Mouse (Mus musculus) MEL (cell line): ENCODE results near the gene 2410004B18Rik. TPM values are rescaled to one million over a fixed set of nuclear protein-coding genes. Genes with fewer than 3 reads are reported as not detected.

Experiments used
- DNase-seq: peaks from one replicate; pipeline ENCODE4 v3.0.0; 2011; ENCODE audit warnings: low read depth, low spot score
- H3K27ac ChIP-seq: 2 replicates; pipeline ENCODE4 v1.5.1; 2012; ENCODE audit warnings: low read depth, mild to moderate bottlenecking, control low read depth, low read length, moderate library complexity; ENCODE audit not compliant: control insufficient read depth
- H3K27me3 ChIP-seq, 2 experiments: fragments of 150-350 bp in 1 of 2; sonication (generic) in 1 of 2; 2 replicates each; pipeline ENCODE4 v1.6.1; 2012; ENCODE audit warnings: low read length in 2 of 2, mild to moderate bottlenecking in 2 of 2, improper control_type of control experiment in 1 of 2, moderate library complexity in 1 of 2; ENCODE audit not compliant: insufficient read depth in 2 of 2, control insufficient read depth in 1 of 2
- H3K36me3 ChIP-seq, 2 experiments: 2 replicates each; pipeline ENCODE4 v1.6.1; 2012 to 2014; ENCODE audit warnings: low read length in 2 of 2, improper control_type of control experiment in 1 of 2, inconsistent platforms in 1 of 2, mild to moderate bottlenecking in 1 of 2; ENCODE audit not compliant: insufficient read depth in 2 of 2, control insufficient read depth in 1 of 2
- H3K4me1 ChIP-seq, 2 experiments: fragments of 150-350 bp in 1 of 2; sonication (generic) in 1 of 2; 2 replicates each; pipeline ENCODE4 v1.6.1; 2012; ENCODE audit warnings: low read length in 2 of 2, improper control_type of control experiment in 1 of 2, mild to moderate bottlenecking in 1 of 2; ENCODE audit not compliant: insufficient read depth in 2 of 2, control insufficient read depth in 1 of 2
- H3K4me3 ChIP-seq, 2 experiments: fragments of 150-350 bp in 1 of 2; sonication (generic) in 1 of 2; 2 replicates each; pipeline ENCODE4 v1.5.1; 2012; ENCODE audit warnings: low read depth in 2 of 2, low read length in 2 of 2, mild to moderate bottlenecking in 2 of 2, moderate library complexity in 2 of 2, control low read depth in 1 of 2, improper control_type of control experiment in 1 of 2; ENCODE audit not compliant: control insufficient read depth in 1 of 2, insufficient read depth in 1 of 2
- H3K79me2 ChIP-seq: 2 replicates; pipeline ENCODE4 v1.6.1; 2012; ENCODE audit warnings: mild to moderate bottlenecking, low read length, moderate library complexity; ENCODE audit not compliant: control insufficient read depth, poor library complexity, insufficient read depth
- H3K9ac ChIP-seq: 2 replicates; pipeline ENCODE4 v1.6.1; 2012; ENCODE audit warnings: low read depth, mild to moderate bottlenecking, control low read depth, low read length, moderate library complexity; ENCODE audit not compliant: control insufficient read depth, poor library complexity, severe bottlenecking
- H3K9me3 ChIP-seq: fragments of 150-350 bp; sonication (generic); replicated peaks from 2 replicates; pipeline ENCODE4 v1.6.1; 2012; ENCODE audit warnings: mild to moderate bottlenecking, low read length, improper control_type of control experiment, moderate library complexity; ENCODE audit not compliant: insufficient read depth
- BHLHE40 ChIP-seq: IDR thresholded peaks from 2 replicates; pipeline ENCODE4 v1.6.1; 2012; ENCODE audit warnings: low read depth, mild to moderate bottlenecking, inconsistent platforms, low read length, improper control_type of control experiment, borderline replicate concordance
- CHD1 ChIP-seq: IDR thresholded peaks from 2 replicates; pipeline ENCODE4 v1.6.1; 2012; ENCODE audit warnings: low read depth, mild to moderate bottlenecking, inconsistent platforms, low read length, improper control_type of control experiment
- CHD2 ChIP-seq: IDR thresholded peaks from 2 replicates; pipeline ENCODE4 v1.6.1; 2011; ENCODE audit warnings: low read length, improper control_type of control experiment
- CTCF ChIP-seq, 3 experiments: IDR thresholded peaks in 2 of 3; conservative IDR thresholded peaks in 1 of 3; 2 replicates each; pipeline ENCODE4 v1.5.1; 2011 to 2012; ENCODE audit warnings: low read length in 3 of 3, low read depth in 2 of 3, mild to moderate bottlenecking in 2 of 3, improper control_type of control experiment in 1 of 3, inconsistent platforms in 1 of 3, mixed read lengths in 1 of 3, moderate library complexity in 1 of 3; ENCODE audit not compliant: control insufficient read depth in 1 of 3, insufficient read depth in 1 of 3, poor library complexity in 1 of 3, severe bottlenecking in 1 of 3
- E2F4 ChIP-seq: IDR thresholded peaks from 2 replicates; pipeline ENCODE4 v1.6.1; 2011; ENCODE audit warnings: low read depth, low read length, improper control_type of control experiment, borderline replicate concordance
- ELF1 ChIP-seq: IDR thresholded peaks from 2 replicates; pipeline ENCODE4 v1.6.1; 2014; ENCODE audit warnings: low read depth, mild to moderate bottlenecking, inconsistent platforms, low read length, improper control_type of control experiment, moderate library complexity
- EP300 ChIP-seq, 2 experiments: IDR thresholded peaks; 2 replicates each; pipeline ENCODE4 v1.6.1; 2011; ENCODE audit warnings: improper control_type of control experiment in 2 of 2, low read length in 2 of 2, low read depth in 1 of 2, mild to moderate bottlenecking in 1 of 2
- ETS1 ChIP-seq: IDR thresholded peaks from 2 replicates; pipeline ENCODE4 v1.6.1; 2012; ENCODE audit warnings: low read depth, mild to moderate bottlenecking, inconsistent platforms, low read length, improper control_type of control experiment, moderate library complexity
- GABPA ChIP-seq: IDR thresholded peaks from 2 replicates; pipeline ENCODE4 v1.6.1; 2012; ENCODE audit warnings: low read depth, mild to moderate bottlenecking, inconsistent platforms, low read length, improper control_type of control experiment, moderate library complexity
- GATA1 ChIP-seq: IDR thresholded peaks from 2 replicates; pipeline ENCODE4 v1.6.1; 2011; ENCODE audit warnings: low read depth, low read length, improper control_type of control experiment
- HCFC1 ChIP-seq: IDR thresholded peaks from 2 replicates; pipeline ENCODE4 v1.6.1; 2012; ENCODE audit warnings: low read depth, mild to moderate bottlenecking, inconsistent platforms, low read length, improper control_type of control experiment, moderate library complexity
- JUND ChIP-seq: IDR thresholded peaks from 2 replicates; pipeline ENCODE4 v1.6.1; 2011; ENCODE audit warnings: low read depth, mild to moderate bottlenecking, improper control_type of control experiment, low read length
- KAT2A ChIP-seq: conservative IDR thresholded peaks from 2 replicates; pipeline ENCODE4 v1.6.1; 2012; ENCODE audit warnings: low read depth, low read length, improper control_type of control experiment, inconsistent platforms
- MAFK ChIP-seq: IDR thresholded peaks from 2 replicates; pipeline ENCODE4 v1.6.1; 2011; ENCODE audit warnings: low read depth, mild to moderate bottlenecking, low read length, improper control_type of control experiment, borderline replicate concordance
- MAX ChIP-seq: IDR thresholded peaks from 2 replicates; pipeline ENCODE4 v1.6.1; 2011; ENCODE audit warnings: low read length, improper control_type of control experiment
- MAZ ChIP-seq: IDR thresholded peaks from 2 replicates; pipeline ENCODE4 v1.6.1; 2012; ENCODE audit warnings: low read depth, mild to moderate bottlenecking, inconsistent platforms, low read length, improper control_type of control experiment
- MEF2A ChIP-seq: IDR thresholded peaks from 2 replicates; pipeline ENCODE4 v1.6.1; 2014; ENCODE audit warnings: low read depth, mild to moderate bottlenecking, inconsistent platforms, low read length, improper control_type of control experiment; ENCODE audit not compliant: poor library complexity, insufficient replicate concordance, severe bottlenecking; ENCODE audit errors: extremely low read depth
- MXI1 ChIP-seq: IDR thresholded peaks from 2 replicates; pipeline ENCODE4 v1.6.1; 2011; ENCODE audit warnings: mild to moderate bottlenecking, low read depth, low read length, improper control_type of control experiment
- MYB ChIP-seq: IDR thresholded peaks from 2 replicates; pipeline ENCODE4 v1.6.1; 2011; ENCODE audit warnings: mild to moderate bottlenecking, low read depth, low read length, improper control_type of control experiment
- MYC ChIP-seq: IDR thresholded peaks from 2 replicates; pipeline ENCODE4 v1.6.1; 2011; ENCODE audit warnings: low read depth, mild to moderate bottlenecking, low read length, improper control_type of control experiment, moderate library complexity
- NELFE ChIP-seq: IDR thresholded peaks from 2 replicates; pipeline ENCODE4 v1.6.1; 2011; ENCODE audit warnings: low read depth, low read length, improper control_type of control experiment
- NRF1 ChIP-seq: IDR thresholded peaks from 2 replicates; pipeline ENCODE4 v1.6.1; 2014; ENCODE audit warnings: low read depth, mild to moderate bottlenecking, inconsistent platforms, low read length, improper control_type of control experiment, moderate library complexity; ENCODE audit not compliant: poor library complexity, insufficient read depth, severe bottlenecking
- POLR2A ChIP-seq, 2 experiments: IDR thresholded peaks; 2 replicates each; pipeline ENCODE4 v1.6.1; 2011 to 2012; ENCODE audit warnings: low read length in 2 of 2, mild to moderate bottlenecking in 2 of 2, control low read depth in 1 of 2, improper control_type of control experiment in 1 of 2, low read depth in 1 of 2, moderate library complexity in 1 of 2; ENCODE audit not compliant: control insufficient read depth in 1 of 2, insufficient read depth in 1 of 2, poor library complexity in 1 of 2
- POLR2AphosphoS5 ChIP-seq: IDR thresholded peaks from 2 replicates; pipeline ENCODE4 v1.6.1; 2012; ENCODE audit warnings: low read depth, borderline replicate concordance, mild to moderate bottlenecking, inconsistent platforms, low read length, moderate library complexity, mixed read lengths
- RAD21 ChIP-seq: IDR thresholded peaks from 2 replicates; pipeline ENCODE4 v1.6.1; 2011; ENCODE audit warnings: mild to moderate bottlenecking, low read depth, low read length, improper control_type of control experiment
- RCOR1 ChIP-seq: IDR thresholded peaks from 2 replicates; pipeline ENCODE4 v1.6.1; 2012; ENCODE audit warnings: low read depth, mild to moderate bottlenecking, inconsistent platforms, low read length, improper control_type of control experiment
- SIN3A ChIP-seq: IDR thresholded peaks from 2 replicates; pipeline ENCODE4 v1.6.1; 2012; ENCODE audit warnings: low read length, improper control_type of control experiment, inconsistent platforms
- SMC3 ChIP-seq: IDR thresholded peaks from 2 replicates; pipeline ENCODE4 v1.6.1; 2011; ENCODE audit warnings: low read depth, low read length, improper control_type of control experiment
- TAL1 ChIP-seq: IDR thresholded peaks from 2 replicates; pipeline ENCODE4 v1.6.1; 2012; ENCODE audit warnings: mild to moderate bottlenecking, inconsistent platforms, low read length, moderate library complexity, mixed read lengths
- TBP ChIP-seq: IDR thresholded peaks from 2 replicates; pipeline ENCODE4 v1.8.0; 2011; ENCODE audit warnings: low read depth, low read length, improper control_type of control experiment
- TCF12 ChIP-seq: IDR thresholded peaks from 2 replicates; pipeline ENCODE4 v1.6.1; 2014; ENCODE audit warnings: low read depth, mild to moderate bottlenecking, inconsistent platforms, low read length, improper control_type of control experiment, moderate library complexity
- UBTF ChIP-seq: IDR thresholded peaks from 2 replicates; pipeline ENCODE4 v1.6.1; 2012; ENCODE audit warnings: low read depth, mild to moderate bottlenecking, inconsistent platforms, low read length, improper control_type of control experiment, moderate library complexity, borderline replicate concordance; ENCODE audit not compliant: insufficient read depth
- USF2 ChIP-seq, 2 experiments: IDR thresholded peaks; 2 replicates each; pipeline ENCODE4 v1.6.1; 2011 to 2012; ENCODE audit warnings: improper control_type of control experiment in 2 of 2, low read length in 2 of 2, borderline replicate concordance in 1 of 2, inconsistent platforms in 1 of 2, low read depth in 1 of 2, mild to moderate bottlenecking in 1 of 2; ENCODE audit not compliant: insufficient read depth in 1 of 2
- ZC3H11A ChIP-seq: IDR thresholded peaks from 2 replicates; pipeline ENCODE4 v1.6.1; 2012; ENCODE audit warnings: low read depth, mild to moderate bottlenecking, inconsistent platforms, low read length, improper control_type of control experiment
- ZKSCAN1 ChIP-seq: IDR thresholded peaks from 2 replicates; pipeline ENCODE4 v1.6.1; 2012; ENCODE audit warnings: low read depth, mild to moderate bottlenecking, inconsistent platforms, low read length, improper control_type of control experiment, moderate library complexity
- ZMIZ1 ChIP-seq: IDR thresholded peaks from 2 replicates; pipeline ENCODE4 v1.6.1; 2012; ENCODE audit warnings: low read depth, mild to moderate bottlenecking, inconsistent platforms, low read length, improper control_type of control experiment, moderate library complexity
- ZNF384 ChIP-seq: IDR thresholded peaks from 2 replicates; pipeline ENCODE4 v1.6.1; 2012; ENCODE audit warnings: low read depth, mild to moderate bottlenecking, inconsistent platforms, low read length, improper control_type of control experiment
- polyA plus RNA-seq, 2 experiments: library from polyadenylated mRNA; stranded (reverse) in 1 of 2; unstranded in 1 of 2; fragments of >175 nt in 1 of 2; fragments of >200 nt in 1 of 2; gene quantifications; 2 replicates each; pipeline versions ENCODE4 v1.2.1 to v1.2.4; 2012; ENCODE audit warnings: low replicate concordance in 2 of 2, low read depth in 1 of 2; ENCODE audit not compliant: insufficient read length in 2 of 2, insufficient read depth in 1 of 2, missing spikeins in 1 of 2
- total RNA-seq: library from RNA; depleted of rRNA; stranded (reverse); fragments of 300-350 nt; gene quantifications from 2 replicates; pipeline ENCODE4 v1.2.3, GENCODE M21; 2012

Gene 2410004B18Rik
- total and polyA plus RNA-seq, 3 experiments = 32.3 to 42.3 TPM; not detected in 1

- H3K27ac ChIP-seq = peak overlapping the region; percentile 29; the same call in 1 of the 2 replicates
- H3K4me3 ChIP-seq = peak overlapping the region; percentile 96 to 99
- H3K9ac ChIP-seq = peak overlapping the region; percentile 26; the same call in 1 of the 2 replicates
- peak; percentile 76 for DNase-seq
- no peaks in the 10 kb centered on the region for H3K27me3 ChIP-seq
- H3K4me1 ChIP-seq = peaks cover 3 to 23% of the 10 kb centered on the region in 2 experiments
- H3K36me3 ChIP-seq = peaks cover 2 to 36% of the 10 kb centered on the region in 2 experiments; a peak in 2 of 4 replicates
- H3K79me2 ChIP-seq = peaks cover 23% of the 10 kb centered on the region
- no peaks in the 10 kb centered on the region for H3K9me3 ChIP-seq
- TF ChIP-seq ZC3H11A = no peak
- no peak for TF ChIP-seq E2F4
- 0 out of 2 replicates have a peak, but pooled peaks have one; percentile 41 for TF ChIP-seq ELF1
- TF ChIP-seq ZMIZ1 = no peak
- peak; percentile 90 to 95 for TF ChIP-seq EP300 (IDR thresholded peaks at IDR 0.05; ENCODE audit: low read depth in 1 of 2, low read length in 2 of 2)
- peak; percentile 100 for TF ChIP-seq RCOR1
- peak; percentile 84 for TF ChIP-seq BHLHE40
- TF ChIP-seq ZKSCAN1 = no peak
- TF ChIP-seq TBP = no peak
- peak; percentile 88 for TF ChIP-seq SIN3A
- peak; percentile 98 for TF ChIP-seq GATA1
- peak; percentile 93 for TF ChIP-seq MXI1
- TF ChIP-seq MYB = peak; percentile 91
- TF ChIP-seq CTCF (IDR thresholded peaks at IDR 0.05 in 2 of 3, conservative IDR thresholded peaks at IDR 0.05 in 1 of 3; ENCODE audit: control insufficient read depth in 1 of 3, insufficient read depth in 1 of 3, low read depth in 2 of 3, low read length in 3 of 3, poor library complexity in 1 of 3, severe bottlenecking in 1 of 3) = no peak
- TF ChIP-seq MAX = peak; percentile 73
- peak; percentile 90 for TF ChIP-seq ETS1
- TF ChIP-seq MAZ = no peak
- TF ChIP-seq MAFK = peak; percentile 63; the same call in 1 of the 2 replicates
- no peak for TF ChIP-seq USF2 (IDR thresholded peaks at IDR 0.05; ENCODE audit: borderline replicate concordance in 1 of 2, insufficient read depth in 1 of 2, low read depth in 1 of 2, low read length in 2 of 2)
- no peak for TF ChIP-seq UBTF
- 0 out of 2 replicates have a peak, but pooled peaks have one; percentile 24 for TF ChIP-seq MEF2A
- no peak for TF ChIP-seq ZNF384
- TF ChIP-seq TAL1 = peak; percentile 96
- TF ChIP-seq NRF1 = no peak; the same call in 1 of the 2 replicates
- TF ChIP-seq KAT2A = no peak
- TF ChIP-seq SMC3 = 0 out of 2 replicates have a peak, but pooled peaks have one; percentile 16
- no peak for TF ChIP-seq CHD2
- peak; percentile 98 for TF ChIP-seq TCF12
- TF ChIP-seq HCFC1 = no peak
- TF ChIP-seq GABPA = no peak
- no peak for TF ChIP-seq MYC
- no peak for TF ChIP-seq CHD1
- no peak for TF ChIP-seq RAD21
- TF ChIP-seq POLR2AphosphoS5 = no peak
- TF ChIP-seq NELFE = no peak
- no peak for TF ChIP-seq JUND
- TF ChIP-seq POLR2A (IDR thresholded peaks at IDR 0.05; ENCODE audit: control insufficient read depth in 1 of 2, insufficient read depth in 1 of 2, low read depth in 1 of 2, low read length in 2 of 2, poor library complexity in 1 of 2) = no peak
Observed at GRCm38 (mm10) chr3:145939402-145939801, 1.6 kb downstream of the 2410004B18Rik start.
